Mouse (Mus musculus) adrenal gland (tissue): Measurements from ENCODE around the gene Sf1.

Experiments used
- intact Hi-C: fragments of 180-260 bp; cut with DNase I; formaldehyde crosslinking; loops from one replicate; pipeline ENCODE4 v1.15.1; 2025
- long read RNA-seq, 2 experiments: library from polyadenylated mRNA; unstranded; transcript quantifications; one replicate each; pipeline ENCODE4 v2.0.0; 2020; ENCODE audit warnings: borderline replicate concordance in 1 of 2; ENCODE audit not compliant: insufficient replicate concordance in 1 of 2

The Sf1 gene
- long read RNA-seq, experiment 1, full-length matches to known transcripts: 13 of 25 reads
- long read RNA-seq, experiment 1, partial matches to known transcripts: 6 of 25 reads
- long read RNA-seq, experiment 1, other reads (novel, unspliced or antisense): 6 of 25 reads
- long read RNA-seq, experiment 2, full-length matches to known transcripts: 7 of 20 reads
- long read RNA-seq, experiment 2, partial matches to known transcripts: 6 of 20 reads
- long read RNA-seq, experiment 2, other reads (novel, unspliced or antisense): 7 of 20 reads

DNA sequence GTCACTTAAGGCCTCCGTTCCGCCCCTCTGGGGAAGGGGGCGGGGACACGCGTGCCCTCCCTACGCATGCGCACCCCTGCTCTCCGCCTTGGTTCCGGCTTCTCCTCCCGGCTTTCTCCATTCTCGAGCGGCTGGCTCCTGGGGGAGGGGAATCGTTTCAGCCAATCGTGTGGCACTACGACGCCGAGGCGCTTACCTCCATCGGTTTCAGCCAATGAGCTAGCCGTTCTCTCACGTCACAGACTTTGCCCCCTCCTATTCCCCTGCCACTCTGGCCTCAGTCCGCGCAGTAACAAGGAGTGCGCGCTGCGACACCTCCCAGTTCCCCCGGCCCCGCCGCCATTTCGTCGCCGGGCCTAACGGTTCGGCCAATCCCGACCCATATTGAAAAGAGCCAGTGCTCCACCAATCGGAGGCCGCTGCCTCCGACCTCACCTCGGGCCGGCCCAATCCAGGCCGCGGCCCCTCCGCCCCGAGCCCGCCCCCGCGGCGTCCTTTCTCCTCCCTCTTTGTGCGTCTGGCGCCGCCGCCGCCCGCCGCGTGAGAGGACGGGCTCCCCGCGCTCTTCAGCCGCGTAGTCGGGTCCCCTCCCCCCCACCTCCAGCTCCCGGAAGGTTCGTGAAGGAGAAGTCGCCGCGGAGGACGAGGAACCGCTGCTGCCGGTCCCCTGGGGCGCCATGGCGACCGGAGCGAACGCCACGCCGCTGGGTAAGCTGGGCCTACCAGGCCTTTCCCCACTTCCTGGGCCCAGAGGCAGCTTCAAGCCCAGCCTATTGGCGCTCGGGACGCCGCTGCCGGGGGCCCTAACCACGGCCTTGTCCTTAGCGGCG, at the start of gene Sf1:
Gene Sf1, plus strand, starts transcription at position 280 of the 830 bp plus-strand sequence.
- intact Hi-C loops: no loop called here

DNA sequence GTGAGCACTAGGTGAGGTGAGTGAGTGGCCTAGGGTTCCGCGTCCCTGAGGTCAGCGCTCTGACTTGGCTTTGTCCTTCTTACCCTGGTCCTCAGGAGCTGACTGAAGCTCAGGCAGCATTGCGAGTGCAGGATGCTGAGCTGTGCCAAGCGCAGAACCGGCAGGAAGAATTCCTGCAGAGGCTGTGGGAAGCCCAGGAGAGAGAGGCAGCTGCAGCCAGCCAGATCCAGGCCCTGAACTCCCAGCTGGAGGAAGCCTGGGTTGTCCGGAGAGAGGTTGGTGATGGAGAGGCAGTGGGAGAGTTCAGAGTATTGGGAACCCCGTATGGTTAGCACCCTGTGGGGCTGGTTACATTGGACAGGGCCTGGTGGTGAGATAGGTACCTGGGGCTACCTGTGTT, 49.7 kb upstream of the Sf1 start:
- intact Hi-C loops: no loop called here

DNA sequence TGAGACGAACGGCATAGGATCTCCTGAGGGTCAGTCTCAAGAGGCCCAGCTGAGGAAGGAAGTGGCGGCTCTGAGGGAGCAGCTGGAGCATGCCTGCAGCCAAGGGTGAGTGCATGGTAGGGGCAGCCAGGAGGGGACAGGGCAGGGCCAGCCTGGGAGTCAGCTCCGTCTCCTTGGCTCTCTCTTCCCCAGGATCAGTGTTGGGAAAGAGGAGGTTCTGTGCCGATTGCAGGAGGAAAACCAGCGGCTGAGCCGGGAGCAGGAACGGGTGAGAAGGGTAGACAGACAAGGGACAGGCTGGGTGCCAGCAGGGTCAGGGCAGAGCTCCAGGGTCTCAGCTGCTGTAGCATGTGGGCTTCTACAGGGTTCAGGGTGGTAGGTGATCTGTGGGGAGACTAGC, 49.0 kb upstream of the Sf1 start:
- intact Hi-C loops: no loop called here

GRCm38 (mm10) chr19:6315573-6315972, 47.9 kb upstream of the Sf1 start:
- intact Hi-C loops: no loop called here

- intact Hi-C loops: no loop called here
These were observed 45.3 kb upstream of the Sf1 start for GRCm38 (mm10) chr19:6318145-6318544.

DNA sequence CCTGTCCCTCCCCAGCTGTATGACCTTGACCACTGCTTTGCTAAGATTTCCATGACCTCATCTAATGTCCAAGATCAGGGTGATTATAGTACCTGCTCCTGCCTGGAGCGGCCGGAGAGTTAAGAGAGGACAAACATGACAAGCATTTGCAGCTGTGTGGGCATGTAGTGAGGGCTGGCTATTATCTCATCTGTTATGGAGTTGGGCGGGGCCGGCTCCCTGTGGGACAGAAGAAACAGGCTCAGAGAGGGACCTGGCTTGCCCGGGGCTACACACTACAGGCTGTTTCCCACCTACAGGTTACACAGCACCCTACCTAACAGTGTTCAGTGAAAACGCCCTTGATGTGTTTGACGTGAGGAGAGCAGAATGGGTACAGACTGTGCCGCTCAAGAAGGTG, 42.1 kb upstream of the Sf1 start:
- intact Hi-C loops: no loop called here

GRCm38 (mm10) chr19:6321786-6322621, 41.5 kb upstream of the Sf1 start:
- intact Hi-C loops: no loop called here

DNA sequence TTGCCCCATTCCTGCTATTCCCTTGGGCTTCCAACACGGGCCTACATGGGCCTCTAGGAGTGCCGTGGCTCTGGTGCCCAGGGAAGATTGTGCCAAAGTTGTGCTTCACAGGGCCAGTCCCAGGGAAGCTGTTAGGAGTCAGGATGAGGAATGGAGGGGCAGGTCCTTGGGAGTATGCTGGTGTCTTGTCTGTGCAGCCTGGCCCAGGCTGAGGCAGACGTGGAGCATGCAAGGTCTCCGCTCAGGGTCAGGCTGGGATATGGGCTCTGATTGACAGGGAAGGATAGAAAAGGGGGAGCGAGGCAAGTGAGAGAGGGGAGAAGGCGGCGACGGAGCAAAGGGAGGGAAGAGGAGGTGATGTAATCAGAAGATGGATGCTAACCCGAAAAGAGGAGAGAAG, 38.7 kb upstream of the Sf1 start:
- intact Hi-C loops: no loop called here

DNA sequence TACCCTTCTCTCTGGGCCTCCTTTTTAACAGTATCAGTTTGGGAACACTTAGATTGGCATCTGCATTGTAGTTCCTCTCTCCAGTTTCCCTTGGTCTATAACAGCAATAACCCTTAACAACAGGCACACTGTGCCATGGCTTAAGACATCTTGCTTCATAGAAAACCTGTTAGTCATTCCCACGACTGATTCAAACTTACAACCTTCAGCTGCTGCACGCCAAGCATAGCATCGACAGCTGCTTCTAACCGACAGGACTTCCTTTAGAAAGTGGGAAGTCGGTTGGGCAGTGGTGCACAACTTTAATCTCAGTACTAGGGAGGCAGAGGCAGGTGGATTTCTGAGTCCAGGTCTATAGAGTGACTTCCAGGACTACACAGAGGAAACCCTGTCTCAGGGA, 32.3 kb upstream of the Sf1 start:
- intact Hi-C loops: loop anchor here (2.0 kb wide), 1 partner anchor 62 kb away; no protein-coding TSS in a partner anchor

GRCm38 (mm10) chr19:6331719-6332516, 31.6 kb upstream of the Sf1 start:
- intact Hi-C loops: loop anchor here (2.0 kb wide), 1 partner anchor 63 kb away; no protein-coding TSS in a partner anchor

DNA sequence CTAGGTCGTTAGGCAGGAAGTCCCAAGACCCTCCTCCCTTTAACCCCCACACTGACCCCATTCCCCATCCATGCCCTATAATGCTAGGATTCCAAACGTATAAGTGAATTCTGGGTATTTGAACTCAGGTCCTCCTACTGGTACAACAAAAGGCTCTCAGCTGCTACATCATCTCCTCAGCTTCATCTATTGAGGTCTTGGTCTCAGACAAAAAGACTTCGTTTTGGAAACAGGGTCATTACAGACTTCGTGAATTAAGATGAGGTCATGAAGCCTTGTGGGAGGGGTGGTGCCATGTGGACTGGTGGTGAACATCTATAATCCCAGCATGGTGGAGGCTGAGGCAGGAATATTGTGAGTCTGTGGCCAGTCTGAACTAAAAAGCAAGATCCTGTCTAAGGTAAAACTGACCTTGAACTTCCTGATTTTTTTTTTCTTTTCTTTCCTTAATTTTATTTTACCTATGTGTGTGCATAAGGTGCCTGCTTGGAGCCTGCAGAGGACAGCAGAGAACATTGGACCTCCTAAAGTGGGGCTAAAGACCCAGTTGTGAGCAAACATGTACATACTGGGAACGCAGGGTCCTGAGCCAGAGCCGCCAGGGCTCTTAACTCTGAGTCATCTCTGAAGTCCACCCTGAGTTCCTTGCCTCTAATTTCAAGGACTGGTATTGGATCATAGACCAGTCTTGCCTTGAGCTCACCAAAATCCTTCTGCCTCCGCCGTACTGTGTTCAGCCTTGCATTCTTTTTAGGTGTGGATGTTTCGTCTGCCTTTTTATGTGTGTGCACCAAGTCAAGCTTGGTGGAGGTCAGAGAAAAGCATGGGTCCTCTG, 29.5 kb upstream of the Sf1 start:
- intact Hi-C loops: loop anchor here (2.0 kb wide), 1 partner anchor 27 kb away; the partner anchor contains the start of gene Cdc42bpg

- intact Hi-C loops: loop anchor here (2.0 kb wide), 1 partner anchor 28 kb away; the partner anchor contains the start of gene Cdc42bpg
These were observed 28.6 kb upstream of the Sf1 start, which contains the start of gene Men1 for GRCm38 (mm10) chr19:6334673-6335457. Men1 (plus strand) TSS chr19:6334979.

DNA sequence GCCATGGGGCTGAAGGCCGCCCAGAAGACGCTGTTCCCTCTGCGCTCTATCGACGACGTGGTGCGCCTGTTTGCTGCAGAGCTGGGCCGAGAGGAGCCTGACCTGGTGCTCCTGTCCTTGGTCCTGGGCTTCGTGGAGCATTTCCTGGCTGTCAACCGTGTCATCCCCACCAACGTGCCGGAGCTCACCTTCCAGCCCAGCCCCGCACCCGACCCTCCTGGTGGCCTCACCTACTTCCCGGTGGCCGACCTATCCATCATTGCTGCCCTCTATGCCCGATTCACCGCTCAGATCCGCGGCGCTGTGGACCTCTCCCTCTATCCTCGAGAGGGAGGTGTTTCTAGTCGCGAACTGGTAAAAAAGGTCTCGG, 28.0 kb upstream of the Sf1 start:
- intact Hi-C loops: loop anchor here (2.0 kb wide), 1 partner anchor 29 kb away; the partner anchor contains the start of gene Cdc42bpg

- intact Hi-C loops: no loop called here
These were observed 26.6 kb upstream of the Sf1 start for GRCm38 (mm10) chr19:6336920-6337319.

GRCm38 (mm10) chr19:6338171-6338570, 25.3 kb upstream of the Sf1 start:
- intact Hi-C loops: no loop called here

DNA sequence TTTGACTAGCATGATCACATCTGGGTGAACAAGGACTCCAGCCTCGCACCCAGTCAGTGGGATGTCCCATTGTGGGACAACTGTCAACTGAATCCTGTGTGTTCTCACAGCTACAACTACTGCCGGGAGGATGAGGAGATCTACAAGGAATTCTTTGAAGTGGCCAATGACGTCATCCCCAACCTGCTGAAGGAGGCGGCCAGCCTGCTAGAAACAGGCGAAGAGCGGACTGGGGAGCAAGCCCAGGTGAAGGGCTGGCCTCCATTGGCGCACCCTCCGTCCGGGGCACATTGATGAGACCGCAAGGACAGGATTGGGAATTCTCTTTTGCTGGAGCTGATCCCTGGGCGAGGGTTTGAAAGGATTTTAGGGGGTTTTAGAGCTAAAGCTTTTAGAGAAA, 24.8 kb upstream of the Sf1 start:
- intact Hi-C loops: no loop called here

GRCm38 (mm10) chr19:6339191-6339590, 24.3 kb upstream of the Sf1 start:
- intact Hi-C loops: no loop called here

GRCm38 (mm10) chr19:6339890-6340504, 23.5 kb upstream of the Sf1 start:
- intact Hi-C loops: no loop called here
